Mouse (Mus musculus) G1E (cell line): ENCODE results near the gene Olfr519.

Source experiments
- CTCF ChIP-seq: IDR thresholded peaks from 2 replicates; pipeline ENCODE4 v1.5.1; 2012; ENCODE audit warnings: low read depth, low read length, inconsistent platforms, mixed read lengths
- GATA1 ChIP-seq: IDR thresholded peaks from 2 replicates; pipeline ENCODE4 v1.6.1; 2012; ENCODE audit warnings: borderline replicate concordance, low read length, inconsistent platforms, mixed read lengths
- TAL1 ChIP-seq: conservative IDR thresholded peaks from 2 replicates; pipeline ENCODE4 v1.6.1; 2012; ENCODE audit warnings: low read depth, low read length, inconsistent platforms, mixed read lengths

- TF ChIP-seq TAL1 (no peak), CTCF (no peak), GATA1 (no peak)
Measured at GRCm38 (mm10) chr7:108894320-108894719, at the start of gene Olfr519.
